Mouse (Mus musculus): ENCODE results near the gene Fam222b. TPM values are rescaled to one million over a fixed set of nuclear protein-coding genes. Genes with fewer than 3 reads are reported as not detected.
A peak's percentile ranks its signal among the peaks of the same experiment; 100 is the strongest.
"Not testable (repeated sequence)": the region's sequence is repeated elsewhere in the genome, so short reads cannot be mapped to it uniquely, and the experiment has no call there.

The Fam222b gene
- 10.5 and 13.2 TPM in 2 replicates for polyA plus RNA-seq (2015; fragmentation: Nextera tagmentation; extraction: Ambion mirVana)

- Histone ChIP-seq H3K9ac (peak within 1 kb of the TSS; percentile 63), H3K27ac (peak within 1 kb of the TSS; percentile 65), H3K4me2 (peak within 1 kb of the TSS; percentile 59), H3K36me3 (no peaks in the 10 kb centered on the region; the same call in 1 of the 2 replicates), H3K4me3 (peak within 1 kb of the TSS; percentile 74), H3K4me1 (peaks cover 7% of the 10 kb centered on the region), H3K9me3 (no peaks in the 10 kb centered on the region), H3K27me3 (no peaks in the 10 kb centered on the region)
- WGBS: under 1% methylated on average over 38 of the region's 38 CpGs
- ATAC-seq (ENCODE audit: insufficient number of reproducible peaks, low FRiP score, low TSS enrichment, low read depth): peak; percentile 88
Observed at GRCm38 (mm10) chr11:78094504-78095143, at the start of gene Fam222b. TSS of gene Fam222b (plus strand) at chr11:78094660.

DNA sequence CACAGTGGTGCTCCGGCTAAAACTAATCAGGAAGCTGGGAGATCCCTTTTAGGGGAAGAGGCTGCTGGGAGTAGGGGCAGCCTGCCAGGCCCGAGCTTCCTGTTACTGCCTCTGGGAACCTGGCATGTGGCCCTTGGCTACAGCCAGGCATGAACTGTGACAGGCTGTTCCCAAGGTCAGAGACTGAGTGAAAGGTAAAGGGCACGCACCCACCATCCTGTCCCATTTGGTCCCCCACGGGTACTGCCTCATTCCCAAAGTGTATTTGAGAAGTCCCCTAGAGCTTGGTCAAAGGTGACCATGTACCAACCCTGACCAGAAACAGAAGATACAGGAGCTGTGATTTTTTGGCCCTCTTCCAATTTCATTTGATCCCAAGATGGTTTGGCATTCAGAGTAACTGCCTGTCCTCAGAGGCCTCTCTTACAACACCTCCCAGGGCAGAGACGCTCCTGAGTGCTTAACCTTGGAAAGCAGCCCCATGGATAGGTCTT is 49.7 kb upstream of the Fam222b start:
- H3K9ac ChIP-seq: no peak overlapping the region
- peaks cover 19% of the 10 kb centered on the region for H3K36me3 ChIP-seq
- H3K4me3 ChIP-seq: no peak overlapping the region
- peaks cover 8% of the 10 kb centered on the region for H3K4me1 ChIP-seq
- H3K9me3 ChIP-seq: no peaks in the 10 kb centered on the region
- WGBS: 57% methylated on average over 5 of the region's 5 CpGs
- ATAC-seq (ENCODE audit: insufficient number of reproducible peaks, low FRiP score, low TSS enrichment, low read depth): no peak
- H3K27me3 ChIP-seq: no peaks in the 10 kb centered on the region
- no peak overlapping the region for H3K4me2 ChIP-seq
- no peak overlapping the region for H3K27ac ChIP-seq

GRCm38 (mm10) chr11:78048637-78049036 is 45.8 kb upstream of the Fam222b start:
- not testable (repeated sequence) for H3K4me1 ChIP-seq; ATAC-seq (ENCODE audit: insufficient number of reproducible peaks, low FRiP score, low TSS enrichment, low read depth); H3K27ac ChIP-seq; H3K4me2 ChIP-seq; H3K9ac ChIP-seq; H3K27me3 ChIP-seq; H3K9me3 ChIP-seq; H3K4me3 ChIP-seq
- H3K36me3 ChIP-seq: peaks cover 41% of the 10 kb centered on the region
- WGBS: 84% methylated on average over 2 of the region's 4 CpGs

- WGBS: 93% methylated on average over 8 of the region's 8 CpGs
- H3K4me3 ChIP-seq: no peak overlapping the region
- H3K27me3 ChIP-seq: no peaks in the 10 kb centered on the region
- H3K4me1 ChIP-seq: no peaks in the 10 kb centered on the region
- no peak overlapping the region for H3K4me2 ChIP-seq
- H3K9ac ChIP-seq: no peak overlapping the region
- H3K27ac ChIP-seq: no peak overlapping the region
- no peak for ATAC-seq (ENCODE audit: insufficient number of reproducible peaks, low FRiP score, low TSS enrichment, low read depth)
- peaks cover 77% of the 10 kb centered on the region for H3K36me3 ChIP-seq
- no peaks in the 10 kb centered on the region for H3K9me3 ChIP-seq
Observed at GRCm38 (mm10) chr11:78053078-78053477, 41.4 kb upstream of the Fam222b start.

DNA sequence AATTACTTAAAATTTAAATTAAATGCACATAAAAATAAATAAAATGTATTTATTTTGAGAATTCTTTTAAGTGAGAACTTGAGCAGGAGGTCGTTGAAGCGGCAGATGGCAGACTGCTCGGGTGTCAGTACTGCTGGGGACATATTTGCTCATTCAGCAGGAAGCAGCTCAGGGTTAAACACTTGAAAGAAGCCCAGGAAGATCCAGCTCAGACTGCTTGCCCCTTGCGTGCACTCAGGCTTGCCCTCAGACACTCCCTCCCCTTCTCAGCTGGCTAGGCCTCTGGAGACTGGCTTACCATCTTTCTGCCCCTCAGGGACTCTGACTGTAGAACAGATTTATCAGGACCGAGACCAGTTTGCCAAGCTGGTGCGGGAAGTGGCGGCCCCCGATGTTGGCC is 37.5 kb upstream of the Fam222b start:
- H3K27me3 ChIP-seq: no peaks in the 10 kb centered on the region
- no peak overlapping the region for H3K27ac ChIP-seq
- peaks cover 66% of the 10 kb centered on the region for H3K36me3 ChIP-seq
- no peak overlapping the region for H3K4me2 ChIP-seq
- H3K4me3 ChIP-seq: no peak overlapping the region
- H3K9me3 ChIP-seq: no peaks in the 10 kb centered on the region
- whole genome bisulfite sequencing: 86% methylated on average over 8 of the region's 8 CpGs
- ATAC-seq (ENCODE audit: insufficient number of reproducible peaks, low FRiP score, low TSS enrichment, low read depth): no peak
- no peak overlapping the region for H3K9ac ChIP-seq
- 0 out of 2 replicates have a peak, but pooled peaks cover 6% of the 10 kb centered on the region for H3K4me1 ChIP-seq

GRCm38 (mm10) chr11:78059833-78060757 is 34.4 kb upstream of the Fam222b start:
- 0 out of 2 replicates have a peak, but pooled peaks cover 6% of the 10 kb centered on the region for H3K4me1 ChIP-seq

GRCm38 (mm10) chr11:78062563-78062962 is 31.9 kb upstream of the Fam222b start:
- Histone ChIP-seq H3K36me3 (peaks cover 24% of the 10 kb centered on the region), H3K9me3 (no peaks in the 10 kb centered on the region), H3K4me2 (no peak overlapping the region), H3K27me3 (no peaks in the 10 kb centered on the region), H3K27ac (no peak overlapping the region), H3K9ac (no peak overlapping the region), H3K4me3 (no peak overlapping the region), H3K4me1 (0 out of 2 replicates have a peak, but pooled peaks cover 6% of the 10 kb centered on the region)
- no peak for ATAC-seq (ENCODE audit: insufficient number of reproducible peaks, low FRiP score, low TSS enrichment, low read depth)
- 68% methylated on average over 1 of the region's 1 CpGs for WGBS

More at GRCm38 (mm10) chr11:78059833-78060757, 34.4 kb upstream of the Fam222b start:
- 51% methylated on average over 9 of the region's 9 CpGs for WGBS
- H3K4me2 ChIP-seq: no peak overlapping the region
- no peak overlapping the region for H3K27ac ChIP-seq
- ATAC-seq (ENCODE audit: insufficient number of reproducible peaks, low FRiP score, low TSS enrichment, low read depth): 0 out of 2 replicates have a peak, but pooled peaks have one; percentile 53
- H3K4me3 ChIP-seq: no peak overlapping the region
- no peaks in the 10 kb centered on the region for H3K9me3 ChIP-seq
- peaks cover 44% of the 10 kb centered on the region for H3K36me3 ChIP-seq
- no peak overlapping the region for H3K9ac ChIP-seq
- H3K27me3 ChIP-seq: no peaks in the 10 kb centered on the region

DNA sequence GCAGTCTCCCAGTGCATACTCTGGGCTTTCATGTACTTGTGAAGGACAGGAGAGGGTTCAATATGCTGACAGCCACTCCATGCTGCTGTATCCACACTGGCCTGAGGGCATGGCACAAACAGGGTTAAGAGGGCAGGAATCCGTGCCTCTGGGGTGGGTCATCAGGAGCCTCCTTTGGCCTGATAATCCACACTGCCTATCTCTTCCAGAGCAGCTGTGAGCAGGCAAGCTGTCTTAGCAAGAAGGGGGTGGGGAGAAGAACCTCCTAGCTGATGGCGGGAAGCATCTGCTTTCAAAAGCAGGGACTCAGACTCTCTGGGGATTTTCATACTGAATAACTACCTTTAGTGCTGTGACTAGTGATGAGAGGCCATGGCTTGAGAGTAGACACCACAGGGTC is 28.6 kb upstream of the Fam222b start:
- Histone ChIP-seq H3K36me3 (peaks cover 3% of the 10 kb centered on the region; the same call in 1 of the 2 replicates), H3K27me3 (no peaks in the 10 kb centered on the region), H3K9ac (no peak overlapping the region), H3K27ac (no peak overlapping the region), H3K4me2 (no peak overlapping the region), H3K4me1 (no peaks in the 10 kb centered on the region), H3K4me3 (no peak overlapping the region), H3K9me3 (no peaks in the 10 kb centered on the region)
- no peak for ATAC-seq (ENCODE audit: insufficient number of reproducible peaks, low FRiP score, low TSS enrichment, low read depth)
- 54% methylated on average over 2 of the region's 2 CpGs for WGBS

DNA sequence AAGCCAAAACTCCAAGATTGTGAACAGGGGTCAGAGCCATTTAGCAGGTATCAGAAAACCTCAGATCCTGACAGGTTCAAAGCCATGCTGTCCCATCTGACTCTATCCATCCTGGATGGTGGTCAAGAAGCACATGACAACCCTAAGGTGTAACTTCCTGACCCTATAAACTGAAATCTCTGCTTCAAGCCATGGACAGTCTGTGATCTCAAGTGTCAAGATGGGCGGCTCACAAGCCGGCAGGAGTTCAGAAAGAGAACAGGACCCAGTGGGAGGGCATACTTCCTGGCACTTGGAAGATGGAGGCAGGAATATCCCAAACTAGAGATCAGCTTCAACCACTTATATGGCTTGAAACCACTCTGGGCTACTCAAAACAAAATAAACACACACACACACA is 27.8 kb upstream of the Fam222b start:
- H3K27me3 ChIP-seq: no peaks in the 10 kb centered on the region
- ATAC-seq (ENCODE audit: insufficient number of reproducible peaks, low FRiP score, low TSS enrichment, low read depth): no peak
- H3K9me3 ChIP-seq: no peaks in the 10 kb centered on the region
- no peak overlapping the region for H3K4me2 ChIP-seq
- no peak overlapping the region for H3K27ac ChIP-seq
- no peaks in the 10 kb centered on the region for H3K4me1 ChIP-seq
- WGBS: 52% methylated on average over 2 of the region's 2 CpGs
- peaks cover 2% of the 10 kb centered on the region; the same call in 1 of the 2 replicates for H3K36me3 ChIP-seq
- H3K9ac ChIP-seq: no peak overlapping the region
- H3K4me3 ChIP-seq: no peak overlapping the region

DNA sequence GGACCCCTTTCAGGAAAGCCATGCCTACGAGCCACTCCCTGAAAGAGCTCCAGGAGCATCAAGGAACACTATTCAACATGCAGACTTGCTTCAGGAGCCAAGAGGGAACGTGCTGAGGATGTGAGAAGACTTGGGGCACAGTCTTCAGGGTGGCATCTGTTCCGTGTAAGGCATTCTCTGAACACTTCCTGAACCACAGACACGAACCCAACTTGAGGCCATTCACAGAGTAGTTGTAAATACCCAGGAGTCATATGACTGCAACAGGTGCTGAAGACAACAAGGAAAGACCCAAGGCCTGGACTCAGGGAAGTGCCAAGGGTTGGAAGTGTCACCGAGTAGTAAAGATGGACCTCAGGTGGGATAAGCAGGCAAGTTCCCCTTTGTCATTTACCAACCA is 26.9 kb upstream of the Fam222b start:
- H3K27me3 ChIP-seq: no peaks in the 10 kb centered on the region
- no peak overlapping the region for H3K9ac ChIP-seq
- no peak overlapping the region for H3K27ac ChIP-seq
- peaks cover 11% of the 10 kb centered on the region for H3K36me3 ChIP-seq
- H3K4me1 ChIP-seq: no peaks in the 10 kb centered on the region
- no peak overlapping the region for H3K4me3 ChIP-seq
- no peak overlapping the region for H3K4me2 ChIP-seq
- ATAC-seq (ENCODE audit: insufficient number of reproducible peaks, low FRiP score, low TSS enrichment, low read depth): no peak
- WGBS: 66% methylated on average over 5 of the region's 5 CpGs
- H3K9me3 ChIP-seq: no peaks in the 10 kb centered on the region

- 72% methylated on average over 5 of the region's 5 CpGs for WGBS
- Histone ChIP-seq H3K27me3 (no peaks in the 10 kb centered on the region), H3K4me2 (no peak overlapping the region), H3K36me3 (peaks cover 25% of the 10 kb centered on the region), H3K9ac (no peak overlapping the region), H3K4me1 (no peaks in the 10 kb centered on the region), H3K9me3 (no peaks in the 10 kb centered on the region), H3K27ac (no peak overlapping the region), H3K4me3 (no peak overlapping the region)
- no peak for ATAC-seq (ENCODE audit: insufficient number of reproducible peaks, low FRiP score, low TSS enrichment, low read depth)
Observed at GRCm38 (mm10) chr11:78069130-78069529, 25.3 kb upstream of the Fam222b start.

DNA sequence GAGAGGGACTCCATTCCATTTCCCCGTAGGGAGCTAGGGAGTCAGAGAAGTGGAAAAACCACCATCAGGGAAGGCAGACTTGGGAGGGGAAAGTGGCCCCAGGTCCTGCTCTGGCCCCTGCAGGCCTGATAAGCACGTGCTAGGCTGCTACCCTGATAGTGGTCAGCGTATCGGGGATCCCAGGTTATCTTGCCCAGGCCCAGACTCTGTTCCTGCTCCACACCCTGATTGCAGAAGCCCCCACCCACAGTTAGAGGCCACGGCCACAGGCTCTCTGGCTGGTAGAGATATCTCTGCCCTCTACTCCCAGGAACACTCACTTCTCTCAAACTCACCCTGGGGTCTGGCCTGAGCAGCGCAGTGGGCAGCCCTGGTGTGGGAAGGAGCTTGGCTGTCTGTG is 24.8 kb upstream of the Fam222b start:
- no peak overlapping the region for H3K4me3 ChIP-seq
- H3K27me3 ChIP-seq: no peaks in the 10 kb centered on the region
- H3K4me2 ChIP-seq: no peak overlapping the region
- H3K9ac ChIP-seq: no peak overlapping the region
- H3K36me3 ChIP-seq: peaks cover 30% of the 10 kb centered on the region
- WGBS: 79% methylated on average over 6 of the region's 6 CpGs
- no peaks in the 10 kb centered on the region for H3K9me3 ChIP-seq
- no peaks in the 10 kb centered on the region for H3K4me1 ChIP-seq
- no peak for ATAC-seq (ENCODE audit: insufficient number of reproducible peaks, low FRiP score, low TSS enrichment, low read depth)
- H3K27ac ChIP-seq: no peak overlapping the region
